Comparison of ENCODE assay signal across 25 mouse cellular contexts in the genomic region with DNA sequence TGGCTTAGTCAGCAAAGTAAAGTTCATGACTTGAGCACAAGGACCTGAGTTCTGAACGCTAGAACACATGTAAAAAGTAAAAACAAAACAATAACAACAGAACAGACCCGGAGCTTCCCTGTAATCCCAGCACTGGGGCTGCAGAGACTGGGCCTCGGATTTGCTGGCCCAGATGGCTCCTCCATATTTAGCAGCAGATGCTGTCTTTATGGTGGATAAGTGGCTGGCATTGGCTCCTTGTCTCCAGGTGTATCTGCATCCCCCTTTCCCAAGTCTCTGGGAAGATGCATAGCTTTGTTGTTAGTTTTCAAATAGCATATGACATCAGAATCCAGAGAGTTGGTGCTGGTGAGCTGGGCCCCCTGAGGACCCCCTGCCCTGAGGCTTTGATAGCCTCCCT.
"Had no signal": no experiment of that assay in that cellular context is flagged by ENCODE, and none has a peak within 500 bp of the region (broad histone marks: within the 10 kb centered on the region; RNA-seq: fewer than 3 reads in every experiment).

No protein-coding gene starts in this region.

- H3K27me3 ChIP-seq: heart, embryonic 12.5 days; hindbrain, embryonic 13.5 days; hindbrain, embryonic 15.5 days; kidney, embryonic 15.5 days; limb, embryonic 13.5 days; limb, embryonic 15.5 days; liver, embryonic 12.5 days had no signal

- H3K9ac ChIP-seq: heart, embryonic 12.5 days; hindbrain, embryonic 15.5 days; kidney, embryonic 15.5 days; limb, embryonic 13.5 days; limb, embryonic 15.5 days; liver, embryonic 12.5 days; liver, embryonic 14.5 days had no signal

- H3K27ac ChIP-seq: heart, embryonic 10.5 days; hindbrain, embryonic 13.5 days; hindbrain, embryonic 15.5 days; hindbrain, postnatal 0 days; kidney, embryonic 15.5 days; kidney, postnatal 0 days; limb, embryonic 13.5 days; limb, embryonic 15.5 days; liver, embryonic 12.5 days; liver, embryonic 14.5 days had no signal

- ATAC-seq: hindbrain, postnatal 0 days; intestine, embryonic 16.5 days; liver, embryonic 12.5 days had no signal

- H3K4me2 ChIP-seq: heart, embryonic 12.5 days; hindbrain, embryonic 13.5 days; hindbrain, embryonic 15.5 days; kidney, embryonic 15.5 days; limb, embryonic 13.5 days; limb, embryonic 15.5 days; liver, embryonic 12.5 days had no signal

- DNase-seq: gastrocnemius, adult 2 months; gastrocnemius, postnatal 10 days; gastrocnemius, postnatal 25 days; heart, adult 18-20 months; heart, postnatal 10 days; kidney, adult 11 months; kidney, adult 2 months; kidney, adult 9 months; kidney, postnatal 14 days; kidney, postnatal 36 days; layer of hippocampus, adult 9-11 months; layer of hippocampus, postnatal 36 days; left cerebral cortex, postnatal 4 days had no signal

- H3K9me3 ChIP-seq: heart, embryonic 10.5 days; heart, embryonic 12.5 days; hindbrain, embryonic 13.5 days; hindbrain, embryonic 15.5 days; kidney, embryonic 15.5 days; limb, embryonic 13.5 days; limb, embryonic 15.5 days; liver, embryonic 12.5 days had no signal

- H3K4me3 ChIP-seq: gastrocnemius, adult 2 months; heart, embryonic 10.5 days; heart, embryonic 12.5 days; hindbrain, embryonic 13.5 days; hindbrain, embryonic 15.5 days; kidney, embryonic 15.5 days; limb, embryonic 13.5 days; limb, embryonic 15.5 days; liver, embryonic 12.5 days had no signal

- H3K36me3 ChIP-seq: hindbrain, embryonic 15.5 days had no signal
